Mouse (Mus musculus) ZHBTc4 (cell line): ENCODE results near the gene Gcnt4.

Experiments used
- DNase-seq: peaks from one replicate; pipeline ENCODE4 v3.0.0-alpha.2; 2011; ENCODE audit warnings: low read depth, low spot score

Gene Gcnt4

GRCm38 (mm10) chr13:96947722-96948121 is 23.2 kb downstream of the Gcnt4 start:
- no peak for DNase-seq

GRCm38 (mm10) chr13:96951880-96952279 is 27.4 kb downstream of the Gcnt4 start:
- no peak for DNase-seq

- no peak for DNase-seq
These were observed 32.0 kb downstream of the Gcnt4 start for GRCm38 (mm10) chr13:96956466-96956865.

- DNase-seq = no peak
These were observed 35.5 kb downstream of the Gcnt4 start for GRCm38 (mm10) chr13:96960019-96960418.

- no peak for DNase-seq
These were observed 37.1 kb downstream of the Gcnt4 start for GRCm38 (mm10) chr13:96961366-96962157.

- DNase-seq = no peak
These were observed 38.3 kb downstream of the Gcnt4 start for GRCm38 (mm10) chr13:96962801-96963200.

GRCm38 (mm10) chr13:96964981-96965380 is 40.5 kb downstream of the Gcnt4 start:
- DNase-seq = no peak

GRCm38 (mm10) chr13:96966210-96967089 is 42.0 kb downstream of the Gcnt4 start:
- no peak for DNase-seq

- no peak for DNase-seq
These were observed 42.6 kb downstream of the Gcnt4 start for GRCm38 (mm10) chr13:96967091-96967490.

GRCm38 (mm10) chr13:96967822-96968221 is 43.3 kb downstream of the Gcnt4 start:
- DNase-seq = no peak

GRCm38 (mm10) chr13:96971076-96971475 is 46.6 kb downstream of the Gcnt4 start:
- no peak for DNase-seq

- no peak for DNase-seq
These were observed 47.4 kb downstream of the Gcnt4 start for GRCm38 (mm10) chr13:96971861-96972282.

GRCm38 (mm10) chr13:96973318-96973717 is 48.8 kb downstream of the Gcnt4 start:
- no peak for DNase-seq

GRCm38 (mm10) chr13:96976986-96977595 is 52.6 kb downstream of the Gcnt4 start:
- DNase-seq = no peak

- no peak for DNase-seq
These were observed 56.1 kb downstream of the Gcnt4 start for GRCm38 (mm10) chr13:96980561-96980960.

- DNase-seq = peak; percentile 38
These were observed 59.0 kb downstream of the Gcnt4 start for GRCm38 (mm10) chr13:96983251-96984126.

- no peak for DNase-seq
These were observed 60.2 kb downstream of the Gcnt4 start for GRCm38 (mm10) chr13:96984688-96985087.

GRCm38 (mm10) chr13:96985599-96986275 is 61.2 kb downstream of the Gcnt4 start:
- DNase-seq = no peak

GRCm38 (mm10) chr13:96989129-96989528 is 64.6 kb downstream of the Gcnt4 start:
- DNase-seq = no peak

GRCm38 (mm10) chr13:96990045-96990444 is 65.6 kb downstream of the Gcnt4 start:
- no peak for DNase-seq
